Mouse (Mus musculus): ENCODE measurements around the gene Triobp. TPM values are rescaled to one million over a fixed set of nuclear protein-coding genes. Genes with fewer than 3 reads are reported as not detected.

Gene Triobp
- polyA plus RNA-seq, 1 experiment: 19.1 TPM

DNA sequence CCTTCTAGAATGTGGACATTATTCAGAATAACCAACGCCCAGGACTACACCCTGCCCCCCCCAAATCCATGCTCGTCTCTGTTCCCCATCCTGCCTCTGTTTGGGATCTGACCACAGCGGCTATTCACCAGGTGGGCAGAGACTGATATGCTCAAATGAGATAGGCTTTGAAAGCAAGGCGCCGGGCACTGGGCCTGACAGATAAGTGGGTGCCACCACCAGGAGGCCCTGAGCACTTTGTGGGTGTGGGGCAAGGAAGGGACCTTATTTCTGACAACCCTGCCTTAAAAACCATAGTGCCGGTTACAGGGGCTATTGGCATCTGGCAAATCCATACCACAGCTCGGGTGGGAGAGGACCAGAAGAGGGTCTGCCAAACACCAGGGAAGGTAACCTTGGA lies 24.8 kb upstream of the Triobp start:
- peaks cover 36% of the 10 kb centered on the region for H3K36me3 ChIP-seq (ENCODE audit: control insufficient read depth)
- H3K4me3 ChIP-seq (replicated peaks): peak overlapping the region; percentile 59
- H3K9me3 ChIP-seq (ENCODE audit: control insufficient read depth, low read length): peaks cover 5% of the 10 kb centered on the region
- TF ChIP-seq GATA1 (IDR thresholded peaks at IDR 0.05; ENCODE audit: low read length) (peak; percentile 90), TAL1 (IDR thresholded peaks at IDR 0.05; ENCODE audit: low read length) (peak; percentile 88)
- H3K27me3 ChIP-seq (ENCODE audit: control insufficient read depth): no peaks in the 10 kb centered on the region
- peaks cover 91% of the 10 kb centered on the region for H3K4me1 ChIP-seq (ENCODE audit: control insufficient read depth)

DNA sequence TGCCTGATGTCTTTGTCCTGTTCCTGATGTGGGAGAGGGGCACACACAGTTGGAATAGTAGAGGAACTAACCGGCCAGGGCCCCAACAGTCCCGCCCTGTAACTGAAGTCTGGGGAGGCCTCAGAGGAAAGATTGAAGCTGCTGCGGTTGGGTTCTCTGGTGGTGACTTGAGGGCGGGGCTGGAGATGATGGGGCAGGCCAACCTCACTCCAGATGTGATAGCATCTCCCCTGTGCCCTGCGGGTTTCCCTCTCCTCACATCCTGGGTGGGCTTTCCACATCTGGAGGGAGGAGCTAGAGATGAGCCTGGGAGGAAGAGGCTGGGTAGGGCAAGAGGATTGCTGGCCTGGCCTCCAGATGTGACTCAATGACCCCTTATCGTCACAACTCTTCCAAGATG lies 23.9 kb upstream of the Triobp start:
- Histone ChIP-seq H3K4me1 (ENCODE audit: control insufficient read depth) (peaks cover 94% of the 10 kb centered on the region), H3K36me3 (ENCODE audit: control insufficient read depth) (peaks cover 28% of the 10 kb centered on the region), H3K4me3 (replicated peaks) (peak overlapping the region; percentile 59), H3K27me3 (ENCODE audit: control insufficient read depth) (no peaks in the 10 kb centered on the region), H3K9me3 (ENCODE audit: control insufficient read depth, low read length) (peaks cover 5% of the 10 kb centered on the region)
- TF ChIP-seq TAL1 (IDR thresholded peaks at IDR 0.05; ENCODE audit: low read length) (no peak), GATA1 (IDR thresholded peaks at IDR 0.05; ENCODE audit: low read length) (peak; percentile 44; the same call in 1 of the 2 replicates)

DNA sequence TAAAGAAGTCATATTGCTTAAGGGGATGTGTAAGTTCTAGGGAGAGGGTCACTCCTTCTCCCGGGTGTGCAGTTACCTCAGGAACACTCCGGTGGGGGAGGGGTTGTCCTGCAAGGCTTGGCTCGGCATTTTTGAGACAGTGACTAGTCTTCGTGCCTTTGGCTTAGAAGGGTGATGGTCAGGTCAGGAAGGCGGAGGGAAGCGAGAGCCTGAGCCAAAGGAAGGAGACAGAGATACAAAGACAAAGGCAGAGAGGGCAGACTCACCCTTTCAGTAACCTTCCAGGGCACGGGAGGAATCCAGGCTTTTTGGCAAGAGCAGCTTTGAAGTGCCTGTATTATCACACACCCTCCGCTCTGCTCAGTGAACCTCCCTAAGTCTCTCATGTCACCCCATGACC lies 22.4 kb upstream of the Triobp start:
- Histone ChIP-seq H3K4me3 (replicated peaks) (peak overlapping the region; percentile 1), H3K9me3 (ENCODE audit: control insufficient read depth, low read length) (peaks cover 5% of the 10 kb centered on the region), H3K27me3 (ENCODE audit: control insufficient read depth) (no peaks in the 10 kb centered on the region), H3K4me1 (ENCODE audit: control insufficient read depth) (peaks cover 93% of the 10 kb centered on the region), H3K36me3 (ENCODE audit: control insufficient read depth) (peaks cover 25% of the 10 kb centered on the region)
- TF ChIP-seq TAL1 (IDR thresholded peaks at IDR 0.05; ENCODE audit: low read length): no peak
- TF ChIP-seq GATA1 (IDR thresholded peaks at IDR 0.05; ENCODE audit: low read length): no peak

DNA sequence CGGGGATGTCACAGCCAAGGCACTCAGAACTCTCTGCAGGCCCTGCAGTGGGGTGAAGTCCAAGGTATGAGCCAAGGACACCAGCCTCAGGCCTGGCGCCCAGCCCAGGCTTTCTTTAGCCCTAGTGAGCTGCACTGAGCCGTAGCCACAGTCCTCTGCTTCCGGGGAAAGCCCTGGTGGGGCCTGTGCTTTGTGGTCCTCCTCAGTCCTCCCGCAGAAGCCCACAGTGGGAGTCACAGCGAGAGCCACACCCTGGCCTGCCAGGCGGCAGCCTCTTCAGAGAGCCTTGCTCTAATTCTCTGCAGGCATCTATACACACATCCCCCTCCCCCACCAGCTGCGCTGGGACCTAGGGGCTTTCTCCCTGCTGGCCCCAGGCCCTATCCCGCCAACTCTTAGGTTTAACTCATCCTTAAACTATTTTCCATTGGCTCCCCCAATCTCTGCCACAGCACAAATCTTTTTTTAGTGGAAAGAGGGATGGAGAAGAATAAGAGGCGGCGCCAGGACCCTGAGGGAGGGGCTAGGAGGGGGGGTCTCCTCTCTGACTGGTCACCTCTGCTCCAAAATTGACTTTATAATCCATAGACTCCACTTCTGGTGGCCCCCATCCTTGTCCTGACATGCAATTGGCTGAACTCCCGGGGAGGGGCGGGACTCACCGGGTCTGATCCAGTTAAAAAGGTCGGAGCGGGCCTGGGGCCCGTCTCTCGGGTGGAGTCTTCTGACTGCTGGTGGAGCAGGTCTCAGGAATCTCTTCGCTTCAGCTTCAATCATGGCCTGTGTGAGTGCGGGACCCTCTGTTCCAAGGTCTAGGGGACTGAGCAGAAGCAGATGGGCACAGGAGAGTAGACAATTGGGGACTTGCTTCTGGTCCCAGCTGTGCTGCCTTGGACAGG lies 21.3 kb upstream of the Triobp start, which contains the start of gene Lgals1:
Gene Lgals1, plus strand, starts transcription at position 705 of the 899 bp plus-strand sequence.
- Histone ChIP-seq H3K36me3 (ENCODE audit: control insufficient read depth) (peaks cover 29% of the 10 kb centered on the region), H3K4me1 (ENCODE audit: control insufficient read depth) (peaks cover 97% of the 10 kb centered on the region), H3K27me3 (ENCODE audit: control insufficient read depth) (no peaks in the 10 kb centered on the region), H3K4me3 (replicated peaks) (peak within 1 kb of the TSS; percentile 61), H3K9me3 (ENCODE audit: control insufficient read depth, low read length) (peaks cover 4% of the 10 kb centered on the region)
- TF ChIP-seq GATA1 (IDR thresholded peaks at IDR 0.05; ENCODE audit: low read length) (no peak), TAL1 (IDR thresholded peaks at IDR 0.05; ENCODE audit: low read length) (no peak)

DNA sequence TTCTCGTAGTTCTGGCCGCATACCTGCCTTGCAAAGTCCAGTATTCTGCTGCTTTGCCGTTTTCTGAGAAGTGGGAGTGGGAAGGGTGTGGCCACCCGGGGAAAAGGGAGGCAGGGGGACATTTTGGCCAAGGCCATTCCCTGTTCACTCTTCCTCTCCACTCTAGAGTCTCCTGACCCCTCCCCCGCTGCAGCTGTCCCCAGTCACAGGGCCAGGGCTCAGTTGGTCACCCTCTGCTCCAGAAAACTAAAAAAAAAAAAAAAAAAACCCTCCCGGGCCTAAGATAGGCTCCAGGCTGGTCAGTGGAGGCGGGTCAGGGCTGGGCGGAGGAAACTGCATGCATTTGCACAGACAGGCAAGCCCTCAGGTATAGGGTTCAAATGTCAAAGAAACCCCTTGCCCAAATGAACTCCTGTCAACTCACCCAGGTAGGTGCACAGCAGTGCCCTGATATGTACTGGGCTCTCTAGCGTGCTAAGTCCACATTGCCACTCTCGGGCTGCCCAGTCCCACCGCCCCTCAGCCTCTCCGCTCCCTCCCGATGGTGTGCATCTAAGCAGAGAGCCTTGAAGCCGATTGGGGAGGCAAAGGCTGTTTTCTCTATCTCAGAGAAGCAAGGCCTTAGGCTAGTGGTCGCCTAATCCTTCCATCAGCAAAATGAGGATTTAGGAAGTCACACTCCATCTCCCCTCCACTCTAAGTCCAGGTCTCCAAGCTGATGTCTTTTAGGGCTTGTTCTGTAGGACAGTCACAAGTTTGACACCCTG lies 20.3 kb upstream of the Triobp start:
- Histone ChIP-seq H3K4me3 (replicated peaks) (peak overlapping the region; percentile 61), H3K9me3 (ENCODE audit: control insufficient read depth, low read length) (no peaks in the 10 kb centered on the region), H3K36me3 (ENCODE audit: control insufficient read depth) (peaks cover 25% of the 10 kb centered on the region), H3K27me3 (ENCODE audit: control insufficient read depth) (no peaks in the 10 kb centered on the region), H3K4me1 (ENCODE audit: control insufficient read depth) (peaks cover 93% of the 10 kb centered on the region)
- TF ChIP-seq GATA1 (IDR thresholded peaks at IDR 0.05; ENCODE audit: low read length): no peak
- no peak for TF ChIP-seq TAL1 (IDR thresholded peaks at IDR 0.05; ENCODE audit: low read length)

DNA sequence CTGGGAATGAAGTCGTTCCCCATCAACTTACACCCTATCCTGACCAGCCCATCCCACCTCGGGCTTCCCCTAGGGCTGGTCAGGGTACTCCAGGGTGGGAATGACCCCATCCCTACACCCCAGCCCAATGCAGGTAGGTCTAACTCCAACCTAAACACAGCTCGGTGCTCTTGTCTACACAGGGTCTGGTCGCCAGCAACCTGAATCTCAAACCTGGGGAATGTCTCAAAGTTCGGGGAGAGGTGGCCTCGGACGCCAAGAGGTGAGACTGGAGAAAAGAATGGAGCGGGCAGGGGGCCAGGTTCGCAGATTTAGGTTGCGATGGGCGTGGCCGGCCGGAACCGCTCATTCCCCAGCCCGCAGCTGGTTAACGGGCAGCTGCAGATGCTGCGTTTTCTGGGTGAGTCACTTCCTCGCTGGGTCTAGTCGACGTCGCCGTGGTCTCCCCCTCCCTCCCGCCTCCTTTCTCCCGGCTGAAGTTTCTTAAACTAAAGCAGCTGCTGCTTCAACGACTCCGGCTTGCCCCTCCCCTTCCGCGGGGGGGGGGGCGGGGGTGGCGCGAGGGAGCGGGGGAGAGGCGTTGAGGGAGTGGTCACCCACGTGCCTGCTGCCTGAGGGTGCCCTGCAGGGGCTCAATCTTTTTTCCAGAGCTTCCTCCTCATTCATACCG lies 19.6 kb upstream of the Triobp start:
- no peak for TF ChIP-seq TAL1 (IDR thresholded peaks at IDR 0.05; ENCODE audit: low read length)
- Histone ChIP-seq H3K36me3 (ENCODE audit: control insufficient read depth) (peaks cover 25% of the 10 kb centered on the region), H3K9me3 (ENCODE audit: control insufficient read depth, low read length) (no peaks in the 10 kb centered on the region), H3K27me3 (ENCODE audit: control insufficient read depth) (no peaks in the 10 kb centered on the region), H3K4me1 (ENCODE audit: control insufficient read depth) (peaks cover 90% of the 10 kb centered on the region), H3K4me3 (replicated peaks) (peak overlapping the region; percentile 61)

DNA sequence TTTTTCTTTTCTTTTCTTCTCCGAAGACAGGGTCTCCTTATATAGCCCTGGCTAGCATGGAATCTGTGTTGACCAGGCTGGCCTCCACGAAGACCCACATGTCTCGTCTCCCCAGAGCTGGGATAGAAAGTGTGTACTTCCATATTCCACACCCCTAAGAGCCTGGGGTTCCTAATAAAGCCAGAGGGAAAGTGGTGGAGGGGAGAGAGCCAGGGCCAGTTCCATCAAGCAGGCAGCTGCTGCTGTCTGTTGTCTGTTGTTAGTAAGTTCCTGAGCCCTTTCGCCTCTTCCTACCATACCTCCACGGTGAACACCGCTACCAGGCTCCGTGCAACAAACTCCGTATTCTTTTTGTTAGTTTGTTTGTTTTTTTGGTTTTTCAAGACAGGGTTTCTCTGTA lies 19.0 kb upstream of the Triobp start:
- peaks cover 90% of the 10 kb centered on the region for H3K4me1 ChIP-seq (ENCODE audit: control insufficient read depth)
- no peaks in the 10 kb centered on the region for H3K27me3 ChIP-seq (ENCODE audit: control insufficient read depth)
- TF ChIP-seq TAL1 (IDR thresholded peaks at IDR 0.05; ENCODE audit: low read length) (no peak), GATA1 (IDR thresholded peaks at IDR 0.05; ENCODE audit: low read length) (no peak)
- H3K4me3 ChIP-seq (replicated peaks): peak overlapping the region; percentile 61
- no peaks in the 10 kb centered on the region for H3K9me3 ChIP-seq (ENCODE audit: control insufficient read depth, low read length)
- peaks cover 25% of the 10 kb centered on the region for H3K36me3 ChIP-seq (ENCODE audit: control insufficient read depth)

DNA sequence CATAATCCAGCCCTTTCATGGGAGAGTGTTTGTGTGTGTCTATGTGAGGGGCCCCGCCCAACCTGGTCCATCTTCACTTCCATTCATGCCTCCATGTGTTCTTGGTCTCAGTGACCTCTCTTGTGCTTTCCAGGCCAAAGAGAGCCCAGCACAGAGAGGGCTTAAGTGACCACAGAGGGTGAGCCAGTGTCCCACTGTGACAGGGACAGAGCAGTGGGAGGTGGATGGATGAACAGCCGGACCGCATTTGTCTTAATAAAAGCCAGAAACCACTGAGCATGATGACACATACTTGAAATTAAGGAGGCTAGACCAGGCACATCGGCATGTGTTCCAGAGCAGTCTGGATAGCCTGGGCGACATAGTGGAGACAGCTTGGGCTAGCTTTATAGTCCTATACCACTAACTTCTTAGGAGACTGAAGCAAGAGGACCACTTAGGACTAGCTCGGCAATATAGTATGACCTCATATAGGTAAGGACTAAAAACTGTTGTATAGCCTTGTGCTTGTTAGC lies 17.3 kb upstream of the Triobp start:
- H3K4me1 ChIP-seq (ENCODE audit: control insufficient read depth): peaks cover 82% of the 10 kb centered on the region
- H3K4me3 ChIP-seq (replicated peaks): no peak overlapping the region
- TF ChIP-seq GATA1 (IDR thresholded peaks at IDR 0.05; ENCODE audit: low read length) (no peak), TAL1 (IDR thresholded peaks at IDR 0.05; ENCODE audit: low read length) (no peak)
- no peaks in the 10 kb centered on the region for H3K27me3 ChIP-seq (ENCODE audit: control insufficient read depth)
- no peaks in the 10 kb centered on the region for H3K9me3 ChIP-seq (ENCODE audit: control insufficient read depth, low read length)
- peaks cover 22% of the 10 kb centered on the region for H3K36me3 ChIP-seq (ENCODE audit: control insufficient read depth)

Data from erythroblast, embryonic 14.5 days (primary cell).